29 mouse cellular contexts compared by ENCODE assay signal in the genomic region with DNA sequence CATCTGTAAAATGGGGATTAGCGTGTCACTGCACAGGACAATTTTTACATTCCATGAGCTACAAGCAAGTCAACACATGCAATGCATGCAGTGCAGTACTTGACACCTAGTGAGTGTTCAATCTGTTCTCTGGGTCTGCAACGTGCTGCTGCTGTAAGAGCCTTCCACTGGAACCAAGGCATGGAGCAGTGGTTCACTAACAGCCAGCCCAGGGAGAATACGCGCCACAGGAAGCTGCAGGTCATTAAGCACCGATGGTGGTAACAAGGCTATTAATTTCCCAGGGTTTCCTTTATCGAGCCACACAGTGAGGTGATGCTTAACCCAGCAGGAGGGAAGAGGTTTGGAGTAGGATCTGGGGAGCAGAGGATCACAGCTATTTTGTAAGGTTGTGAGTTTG. TPM values are rescaled to one million over a fixed set of nuclear protein-coding genes. Genes with fewer than 3 reads are reported as not detected.
DNase-seq lines count a peak whose midpoint lies in the region; ATAC-seq lines count a peak whose summit lies in the region.
"Had no signal": no experiment of that assay in that cellular context is flagged by ENCODE, and none has a peak within 500 bp of the region (broad histone marks: within the 10 kb centered on the region; RNA-seq: fewer than 3 reads in every experiment).

No protein-coding gene starts in this region.

- no peak overlapping the region for H3K9ac ChIP-seq in kidney, embryonic 16.5 days (replicated peaks; ENCODE audit: low read length)
- no peak overlapping the region for H3K9ac ChIP-seq in neural tube, embryonic 15.5 days (replicated peaks)
- H3K9ac ChIP-seq: embryonic facial prominence, embryonic 13.5 days; embryonic facial prominence, embryonic 15.5 days; forebrain, embryonic 12.5 days had no signal

- peak; percentile 67; the same call in 1 of the 2 replicates for ATAC-seq in kidney, embryonic 16.5 days (ENCODE audit: low FRiP score, low TSS enrichment)
- peak; percentile 38; the same call in 1 of the 2 replicates for ATAC-seq in neural tube, embryonic 15.5 days (ENCODE audit: low FRiP score)
- ATAC-seq: activated CD4-positive, CD25-positive, alpha-beta regulatory T cell, adult 4 months; CD4-positive, CD25-positive, alpha-beta regulatory T cell, adult 4 months; forebrain, embryonic 14.5 days; forebrain, embryonic 16.5 days; Patski had no signal

- H3K4me2 ChIP-seq in kidney, embryonic 16.5 days (replicated peaks; ENCODE audit: low read depth, low read length), result no peak overlapping the region
- H3K4me2 ChIP-seq in neural tube, embryonic 15.5 days, result no peak overlapping the region
- H3K4me2 ChIP-seq: embryonic facial prominence, embryonic 13.5 days; embryonic facial prominence, embryonic 15.5 days; forebrain, embryonic 12.5 days had no signal

- WGBS in kidney, embryonic 16.5 days, result 22% methylated on average over 6 of the region's 6 CpGs
- WGBS in neural tube, embryonic 15.5 days, result 27% methylated on average over 6 of the region's 6 CpGs

- H3K27me3 ChIP-seq in kidney, embryonic 16.5 days (ENCODE audit: insufficient read depth, low read length), result no peaks in the 10 kb centered on the region
- H3K27me3 ChIP-seq in neural tube, embryonic 15.5 days (replicated peaks), result no peaks in the 10 kb centered on the region
- H3K27me3 ChIP-seq: CH12.LX; embryonic facial prominence, embryonic 13.5 days; embryonic facial prominence, embryonic 15.5 days; forebrain, embryonic 12.5 days had no signal

- H3K36me3 ChIP-seq in kidney, embryonic 16.5 days (ENCODE audit: insufficient read depth, low read length), result no peaks in the 10 kb centered on the region
- no peaks in the 10 kb centered on the region for H3K36me3 ChIP-seq in neural tube, embryonic 15.5 days
- H3K36me3 ChIP-seq: embryonic facial prominence, embryonic 13.5 days; embryonic facial prominence, embryonic 15.5 days; forebrain, embryonic 10.5 days; forebrain, embryonic 12.5 days; G1E had no signal

- no peaks in the 10 kb centered on the region for H3K4me1 ChIP-seq in kidney, embryonic 16.5 days (ENCODE audit: insufficient read depth, low read length)
- 0 out of 2 replicates have a peak, but pooled peaks cover 4% of the 10 kb centered on the region for H3K4me1 ChIP-seq in neural tube, embryonic 15.5 days
- H3K4me1 ChIP-seq: embryonic facial prominence, embryonic 13.5 days; embryonic facial prominence, embryonic 15.5 days; forebrain, embryonic 12.5 days had no signal

- no peak overlapping the region for H3K27ac ChIP-seq in kidney, embryonic 16.5 days (ENCODE audit: low read length)
- H3K27ac ChIP-seq in neural tube, embryonic 15.5 days (replicated peaks), result no peak overlapping the region
- H3K27ac ChIP-seq: embryonic facial prominence, embryonic 13.5 days; embryonic facial prominence, embryonic 15.5 days; forebrain, embryonic 10.5 days; forebrain, embryonic 12.5 days had no signal

- H3K9me3 ChIP-seq in kidney, embryonic 16.5 days (ENCODE audit: low read length), result no peaks in the 10 kb centered on the region
- H3K9me3 ChIP-seq in neural tube, embryonic 15.5 days (replicated peaks), result no peaks in the 10 kb centered on the region
- H3K9me3 ChIP-seq: embryonic facial prominence, embryonic 13.5 days; embryonic facial prominence, embryonic 15.5 days; forebrain, embryonic 10.5 days; forebrain, embryonic 12.5 days had no signal

- H3K4me3 ChIP-seq in kidney, embryonic 16.5 days (ENCODE audit: low read length), result no peak overlapping the region
- H3K4me3 ChIP-seq in neural tube, embryonic 15.5 days (replicated peaks), result no peak overlapping the region
- H3K4me3 ChIP-seq: embryonic facial prominence, embryonic 13.5 days; embryonic facial prominence, embryonic 15.5 days; erythroblast, embryonic 14.5 days; forebrain, embryonic 10.5 days; forebrain, embryonic 12.5 days had no signal

- DNase-seq in heart, adult 11 months, result peak; percentile 52
- no peak for DNase-seq in heart, adult 18-20 months
- DNase-seq in kidney, adult 8-10 months, result no peak
- DNase-seq in neural tube, embryonic 10.5 days (ENCODE audit: extremely low spot score, low spot score), result no peak
- DNase-seq: adrenal gland, postnatal 10 days; adrenal gland, postnatal 25 days; B cell, adult 2 months; cerebellum, adult 11 months; cerebellum, adult 18-20 months; cerebellum, adult 8-10 months; cerebellum, adult 9-11 months; cerebellum, postnatal 14 days; cerebellum, postnatal 36 days; embryo, embryonic 11 days had no signal

RNA-seq across cellular contexts. Expression of gene Dab1, which starts 36.6 kb away (rescaled TPM):
- total RNA-seq in heart, adult 18-20 months (2021), result under 1 TPM in 1 of 2 experiments, not detected in 1; 0.05 TPM
- 20.6 and 23.2 TPM in 2 replicates for polyA plus RNA-seq in kidney, embryonic 16.5 days (2015; fragmentation: Nextera tagmentation; extraction: Ambion mirVana)
- 50.3 and 57.9 TPM in 2 replicates for polyA plus RNA-seq in neural tube, embryonic 15.5 days (2015; fragmentation: Nextera tagmentation; extraction: Ambion mirVana)
- total RNA-seq: CH12.LX; common myeloid progenitor, adult 5-6 weeks had no signal
- polyA plus RNA-seq: erythroblast, embryonic 14.5 days; G1E had no signal
